Mouse (Mus musculus): ENCODE measurements around the gene Olfr1179. TPM values are rescaled to one million over a fixed set of nuclear protein-coding genes. Genes with fewer than 3 reads are reported as not detected.
"Not testable (repeated sequence)": the region's sequence is repeated elsewhere in the genome, so short reads cannot be mapped to it uniquely, and the experiment has no call there.

The Olfr1179 gene
- total RNA-seq (2021): not detected
- long read RNA-seq, experiment 1: 0 reads
- long read RNA-seq, experiment 2: 0 reads

DNA sequence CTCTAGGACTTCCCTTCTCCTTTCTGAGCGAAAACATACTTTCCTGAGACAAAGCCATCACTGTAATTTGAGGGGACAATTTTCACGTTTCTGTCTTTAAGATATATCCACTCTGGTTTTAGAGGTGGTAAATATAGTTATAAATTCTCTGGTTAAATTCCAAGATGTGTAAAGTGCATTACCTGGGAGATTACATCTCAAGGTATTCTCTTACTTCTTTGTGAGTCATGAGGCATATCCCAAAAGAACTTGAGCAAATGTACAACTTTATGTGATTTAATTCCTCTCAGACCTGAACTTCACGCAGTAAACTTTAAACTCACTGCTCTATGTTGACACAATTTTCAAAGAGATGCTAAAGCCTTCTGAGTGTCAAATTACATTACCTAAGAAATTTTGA, at the start of gene Olfr1179:
Gene Olfr1179, minus strand, starts transcription at position 101 of the 400 bp plus-strand sequence.
- no peak for DNase-seq

DNA sequence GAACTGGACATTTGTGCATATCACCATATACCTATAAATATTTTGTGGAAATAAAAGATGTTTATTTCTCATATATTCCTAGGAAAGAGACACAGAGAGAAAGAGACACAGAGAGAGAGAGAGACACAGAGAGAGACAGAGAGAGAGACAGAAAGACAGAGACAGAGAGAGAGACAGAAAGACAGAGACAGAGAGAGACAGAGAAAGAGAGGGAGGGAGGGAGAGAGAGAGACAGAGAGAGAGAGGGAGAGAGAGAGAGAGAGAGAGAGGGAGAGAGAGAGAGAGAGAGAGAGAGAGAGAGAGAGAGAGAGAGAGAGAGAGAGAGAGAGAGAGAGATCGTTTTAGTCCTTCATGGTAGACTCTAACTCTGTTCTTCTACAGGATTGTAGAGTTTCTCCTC, 48.3 kb upstream of the Olfr1179 start, which contains the start of gene Olfr1183:
Gene Olfr1183, plus strand, starts transcription at position 301 of the 400 bp plus-strand sequence.
- not testable (repeated sequence) for DNase-seq

DNA sequence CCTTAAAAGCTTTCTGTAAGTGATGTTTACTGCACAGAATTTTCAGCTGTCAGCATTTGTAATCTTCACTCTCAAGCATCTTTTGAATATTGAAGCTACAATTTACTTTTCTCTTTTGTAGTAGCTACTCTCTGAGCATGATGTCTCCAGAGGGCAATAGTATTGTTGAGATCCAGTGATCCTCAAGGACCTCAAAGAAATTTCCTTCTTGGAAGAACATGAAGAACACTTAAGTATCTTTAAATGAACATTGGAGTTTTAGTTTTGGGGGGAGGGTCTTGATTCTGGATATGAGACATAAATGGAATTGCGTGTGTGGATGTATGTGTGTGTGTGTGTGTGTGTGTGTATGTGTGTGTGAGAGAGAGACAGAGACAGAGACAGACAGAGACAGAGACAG, 42.8 kb upstream of the Olfr1179 start, which contains the start of gene Gm13757:
Gene Gm13757, minus strand, starts transcription at position 101 of the 400 bp plus-strand sequence.
- DNase-seq: no peak

DNA sequence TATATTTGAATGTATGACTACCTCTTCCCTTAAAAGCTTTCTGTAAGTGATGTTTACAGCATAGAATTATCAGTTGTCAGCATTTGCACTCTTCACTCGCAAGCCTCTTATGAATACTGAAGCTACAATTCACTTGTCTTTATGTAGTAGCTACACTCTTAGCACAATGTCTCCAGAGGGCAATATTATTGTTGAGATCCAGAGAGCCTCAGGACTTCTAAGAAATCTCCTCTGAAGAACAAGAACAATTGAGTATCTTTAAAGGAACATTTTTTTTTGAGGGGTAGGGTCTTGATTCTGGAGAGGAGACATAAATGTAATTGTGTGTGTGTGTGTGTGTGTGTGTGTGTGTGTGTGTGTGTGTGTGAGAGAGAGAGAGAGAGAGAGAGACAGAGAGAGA, 19.8 kb upstream of the Olfr1179 start, which contains the start of gene Olfr1181:
Gene Olfr1181, minus strand, starts transcription at position 101 of the 400 bp plus-strand sequence.
- no peak for DNase-seq

DNA sequence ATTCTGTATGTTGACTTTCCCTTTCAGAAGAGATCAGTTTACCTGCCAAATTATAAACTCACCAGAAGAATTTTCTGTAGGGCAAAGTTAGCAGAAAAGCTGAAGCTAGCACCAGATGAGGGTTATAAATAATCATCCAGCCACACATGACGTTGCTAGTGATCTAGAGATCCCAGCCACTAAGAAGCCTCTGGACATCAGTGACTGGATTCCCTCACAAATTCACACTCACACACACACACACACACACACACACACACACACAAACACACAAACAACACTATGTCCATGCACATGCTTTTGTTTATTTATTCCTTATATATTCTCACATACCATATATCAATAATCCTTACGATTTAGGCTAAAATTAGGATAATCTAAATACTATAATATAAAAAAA, 12.8 kb upstream of the Olfr1179 start, which contains the start of gene Olfr1180:
Gene Olfr1180, minus strand, starts transcription at position 101 of the 400 bp plus-strand sequence.
- no peak for DNase-seq

DNA sequence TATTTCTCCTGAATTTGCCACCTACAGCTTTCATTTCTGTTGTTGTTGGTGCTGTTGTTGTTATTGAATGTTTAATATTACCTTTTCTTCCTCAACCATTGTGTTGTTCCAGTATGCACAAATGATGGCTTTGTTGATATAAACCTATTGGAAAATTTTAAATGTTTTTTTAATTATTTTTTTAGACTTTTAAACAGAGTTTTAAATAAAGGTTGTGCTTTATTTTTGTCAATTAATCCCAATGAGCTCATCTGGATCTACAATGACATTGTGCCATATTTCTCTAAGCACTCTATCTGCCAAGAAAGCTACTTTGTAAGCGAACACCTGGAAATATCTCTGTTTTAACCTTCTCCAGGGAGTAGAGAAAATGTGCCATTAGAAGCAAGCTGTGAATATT, 19.5 kb downstream of the Olfr1179 start, which contains the start of gene Olfr1178:
Gene Olfr1178, plus strand, starts transcription at position 301 of the 400 bp plus-strand sequence.
- DNase-seq: no peak

DNA sequence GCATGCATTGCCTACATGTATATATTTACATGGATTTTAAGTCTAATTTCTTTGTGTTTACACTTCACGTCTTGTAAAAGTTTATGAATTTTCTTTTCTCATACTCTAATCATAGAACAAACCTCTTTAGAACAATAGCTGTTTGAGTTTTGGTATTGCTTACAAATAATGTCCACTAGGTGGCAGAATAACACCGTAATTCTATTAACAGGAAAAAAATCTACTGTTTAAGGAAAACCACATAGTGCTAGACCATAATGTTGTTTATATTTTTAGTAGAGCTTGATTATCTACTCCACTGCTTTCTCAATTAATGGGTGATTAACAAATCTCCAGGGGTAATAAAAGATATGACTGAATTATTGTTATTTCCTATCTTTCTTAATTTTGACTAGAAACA, 49.9 kb downstream of the Olfr1179 start:
- no peak for DNase-seq

Other genes with a start within 250 kb of the Olfr1179 start
- gene Olfr1168, start 224.6 kb downstream of the Olfr1179 start, total RNA-seq (2021): not detected
- gene Olfr1170, start 178.1 kb downstream of the Olfr1179 start, total RNA-seq (2021): not detected
- gene Olfr1173, start 126.6 kb downstream of the Olfr1179 start, total RNA-seq (2021): not detected
- gene Olfr1174-ps, start 91.3 kb downstream of the Olfr1179 start, total RNA-seq (2021): not detected
- gene Olfr1175-ps, start 79.2 kb downstream of the Olfr1179 start, total RNA-seq (2021): not detected
- gene Olfr1176, start 69.7 kb downstream of the Olfr1179 start, total RNA-seq (2021): not detected
- not detected for gene Olfr1177-ps, start 60.0 kb downstream of the Olfr1179 start, total RNA-seq (2021)
- gene Olfr1178, start 19.4 kb downstream of the Olfr1179 start, total RNA-seq (2021): not detected
- not detected for gene Olfr1180, start 12.7 kb upstream of the Olfr1179 start, total RNA-seq (2021)
- gene Olfr1181, start 19.7 kb upstream of the Olfr1179 start, total RNA-seq (2021): not detected
- not detected for gene Gm13757, start 42.7 kb upstream of the Olfr1179 start, total RNA-seq (2021)
- gene Olfr1183, start 48.4 kb upstream of the Olfr1179 start, total RNA-seq (2021): not detected
- not detected for gene Olfr1184, start 77.1 kb upstream of the Olfr1179 start, total RNA-seq (2021)
- gene Olfr1185-ps1, start 86.9 kb upstream of the Olfr1179 start, total RNA-seq (2021): not detected
- gene Olfr1186, start 112.1 kb upstream of the Olfr1179 start, total RNA-seq (2021): not detected
- not detected for gene Olfr1188, start 150.5 kb upstream of the Olfr1179 start, total RNA-seq (2021)
- gene Olfr1189, start 180.0 kb upstream of the Olfr1179 start, total RNA-seq (2021): not detected
- gene Olfr1191-ps1, start 234.1 kb upstream of the Olfr1179 start, total RNA-seq (2021): under 1 TPM in 1 of 2 experiments, not detected in 1; 0.05 TPM
- gene Olfr1192-ps1, start 242.1 kb upstream of the Olfr1179 start, total RNA-seq (2021): not detected